Mouse (Mus musculus) lung, adult 2 months (tissue): ENCODE measurements around the gene Sbf2.

Experiments used
- CTCF ChIP-seq: fragments of 200-500 bp; IDR thresholded peaks from 2 replicates; pipeline ENCODE4 v1.5.1; 2011; ENCODE audit warnings: mild to moderate bottlenecking, low read length, control low read depth; ENCODE audit not compliant: insufficient read depth
- POLR2A ChIP-seq: fragments of 200-500 bp; IDR thresholded peaks from 2 replicates; pipeline ENCODE4 v1.6.1; 2011; ENCODE audit warnings: low read depth, mild to moderate bottlenecking, control low read depth, low read length, borderline replicate concordance; ENCODE audit errors: extremely low read depth

DNA sequence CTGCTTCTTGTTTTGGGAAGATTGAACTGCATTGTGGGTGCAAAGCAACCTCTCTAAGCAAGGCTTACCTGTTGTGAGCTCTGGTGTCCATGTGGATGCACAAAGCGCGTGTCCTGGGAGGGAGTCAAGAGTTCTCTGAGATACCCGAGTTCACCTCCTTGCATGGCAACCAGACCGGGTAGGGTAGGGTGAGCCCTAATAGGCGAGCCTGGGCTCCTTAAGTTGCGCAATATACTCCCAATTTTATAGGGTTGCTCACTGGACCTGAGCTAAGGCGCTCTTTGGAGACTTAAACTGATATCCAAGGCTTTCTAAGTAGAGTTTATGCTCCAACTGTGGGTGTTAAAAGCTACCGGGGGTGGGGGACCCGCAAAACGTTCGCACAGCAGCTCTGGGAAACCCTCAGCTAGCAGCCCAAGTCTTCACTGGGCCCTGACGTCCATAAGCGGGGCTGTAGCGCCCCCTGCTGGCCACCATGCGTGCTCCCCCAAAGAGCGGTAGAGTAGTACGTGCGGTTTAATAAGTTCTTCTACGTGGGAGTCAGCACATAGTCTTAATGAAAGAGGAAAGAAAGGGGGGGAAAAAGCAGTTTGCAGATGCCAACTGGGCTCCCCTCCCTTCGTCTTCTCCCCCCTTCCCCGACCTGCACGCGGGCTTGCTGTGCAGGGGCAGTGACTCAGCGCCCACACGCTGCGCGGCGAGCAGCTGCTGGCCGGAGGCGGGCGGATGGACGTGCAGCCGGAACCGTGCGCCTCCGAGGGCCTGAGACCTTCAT lies 15.4 kb upstream of the Sbf2 start:
- peak; percentile 81 for TF ChIP-seq CTCF
- no peak for TF ChIP-seq POLR2A
